Mouse (Mus musculus) fat pad, adult 2 months (tissue): ENCODE data around the gene Ctcfl.
"Not testable (repeated sequence)": the region's sequence is repeated elsewhere in the genome, so short reads cannot be mapped to it uniquely, and the experiment has no call there.

Experiments used
- DNase-seq: peaks from one replicate; pipeline ENCODE4 v3.0.0-alpha.2; 2011; ENCODE audit warnings: low read depth, low spot score; ENCODE audit errors: extremely low read depth

Ctcfl gene

DNA sequence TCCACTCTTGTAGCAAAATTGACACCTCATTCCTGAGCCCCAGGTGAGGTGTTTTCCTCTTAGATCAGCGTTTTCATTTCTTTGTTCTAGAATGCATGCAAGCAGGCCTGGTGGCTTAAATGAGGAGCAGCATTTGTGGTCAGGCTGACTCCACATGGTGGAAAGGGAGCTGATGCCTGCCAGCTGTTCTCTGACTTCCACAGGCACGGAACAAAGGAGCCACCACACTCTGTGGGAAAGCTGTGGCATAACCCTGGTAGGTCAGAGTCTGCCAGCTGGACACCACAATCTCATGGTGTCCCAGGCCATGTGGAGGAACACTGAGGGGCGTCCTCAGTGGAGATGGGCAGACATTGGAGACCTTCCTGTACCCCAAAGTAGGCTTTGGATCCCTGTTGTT lies 26.5 kb upstream of the Ctcfl start:
- no peak for DNase-seq

DNA sequence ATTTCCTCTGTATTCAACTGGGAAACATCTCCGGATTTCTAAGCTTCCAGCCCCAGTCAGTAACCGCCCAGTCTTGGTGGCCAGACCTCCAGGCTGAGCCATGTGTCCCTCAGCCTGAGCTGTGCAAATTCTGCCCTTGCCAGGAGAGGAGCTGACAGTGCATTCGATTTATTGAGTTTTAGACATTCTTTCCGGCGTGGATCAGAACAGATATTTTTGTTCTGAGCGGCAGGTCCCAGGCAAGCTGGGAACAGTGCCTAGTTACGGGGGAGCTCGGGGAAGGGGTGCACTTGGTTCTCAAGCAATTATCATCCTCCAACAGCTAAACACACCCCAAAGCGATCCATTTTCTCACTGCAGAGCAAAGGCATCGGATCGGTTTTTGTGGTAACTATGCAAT lies 24.3 kb upstream of the Ctcfl start:
- DNase-seq: no peak

DNA sequence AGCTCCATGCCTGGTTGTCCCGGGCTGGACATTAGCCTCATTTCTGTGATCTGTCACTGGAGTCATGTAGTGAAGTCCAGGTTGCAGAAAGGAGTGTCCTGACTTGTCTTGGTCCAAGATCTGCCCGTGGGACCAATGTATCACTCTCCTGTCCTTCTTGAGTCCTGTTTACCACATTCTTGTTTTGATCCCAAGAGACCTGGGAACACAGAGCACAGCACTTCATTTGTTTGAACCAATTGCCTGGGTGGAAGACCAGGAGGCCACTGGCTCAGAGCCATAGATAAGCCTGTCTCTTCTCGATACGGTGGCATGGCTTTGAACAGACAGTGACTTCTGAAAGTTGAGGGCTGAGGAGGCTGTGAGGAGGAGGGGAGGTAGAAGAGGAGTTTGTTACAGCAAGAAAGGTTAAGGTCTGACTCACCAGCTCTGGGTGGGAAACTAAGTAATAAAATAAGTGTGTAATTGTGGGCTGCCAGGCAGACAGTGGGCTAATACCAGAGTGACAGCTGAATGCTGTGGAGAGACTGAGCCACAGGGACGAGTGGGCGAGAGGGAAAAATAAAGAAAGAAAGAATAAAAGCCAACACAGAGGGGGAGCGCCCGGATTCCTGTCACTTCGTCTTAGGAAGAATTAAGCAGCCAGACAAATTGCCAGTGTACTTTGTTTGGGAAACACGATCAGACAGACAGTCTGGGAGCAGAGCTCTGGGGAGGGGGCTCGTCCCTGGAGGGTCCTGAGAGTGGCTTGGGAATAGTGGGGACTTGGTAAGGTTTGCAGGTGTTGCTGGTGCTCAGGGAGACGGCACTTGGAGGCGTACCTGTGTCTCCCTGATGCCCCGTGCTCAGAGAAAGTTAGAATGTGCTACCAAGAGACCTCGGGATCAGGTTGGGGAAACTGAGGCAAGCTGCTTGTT lies 19.3 kb upstream of the Ctcfl start:
- no peak for DNase-seq

DNA sequence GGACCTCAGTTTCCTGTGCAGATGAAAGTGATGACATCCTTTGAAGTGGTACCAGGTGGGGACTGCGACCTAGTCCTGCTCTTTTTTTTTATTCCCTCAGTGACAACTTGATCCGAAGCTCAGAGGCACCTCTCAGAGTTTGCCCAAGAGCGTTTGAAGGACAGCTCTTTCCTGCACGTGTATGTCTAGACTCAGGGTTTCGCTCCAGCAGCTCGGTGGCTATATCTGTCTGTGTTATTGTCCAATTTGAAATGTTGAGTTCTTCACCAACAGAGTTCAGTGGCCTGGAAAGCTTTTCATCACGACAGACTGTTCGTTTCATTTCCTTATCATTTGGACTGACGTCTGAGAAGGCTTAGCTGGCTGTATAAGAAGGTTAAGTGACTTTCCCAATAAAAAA lies 15.4 kb upstream of the Ctcfl start:
- DNase-seq: no peak

DNA sequence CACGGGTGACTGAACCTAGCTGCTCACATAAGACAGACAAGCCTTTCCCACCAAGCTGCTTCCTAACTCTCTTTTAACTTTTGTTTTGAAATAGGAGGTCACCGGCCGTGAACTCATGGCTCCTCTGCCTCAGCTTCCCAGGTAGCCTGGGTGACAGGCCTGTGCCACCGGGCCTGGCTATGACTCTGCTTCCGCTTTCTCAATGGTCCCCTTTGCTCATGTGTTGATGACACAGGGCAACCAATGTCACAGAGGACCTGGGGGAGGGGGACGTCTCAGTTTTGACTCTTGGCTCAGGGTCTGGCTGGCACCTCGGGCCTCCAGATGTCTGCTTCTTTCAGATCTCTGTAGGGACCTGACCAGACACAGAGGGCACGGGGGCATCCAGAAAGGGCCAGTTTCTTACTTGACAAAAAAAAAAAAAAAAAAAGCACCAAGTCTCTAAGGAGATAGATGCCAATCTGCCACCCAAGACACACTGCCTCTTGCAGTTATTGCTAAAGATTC lies 13.5 kb upstream of the Ctcfl start:
- no peak for DNase-seq

DNA sequence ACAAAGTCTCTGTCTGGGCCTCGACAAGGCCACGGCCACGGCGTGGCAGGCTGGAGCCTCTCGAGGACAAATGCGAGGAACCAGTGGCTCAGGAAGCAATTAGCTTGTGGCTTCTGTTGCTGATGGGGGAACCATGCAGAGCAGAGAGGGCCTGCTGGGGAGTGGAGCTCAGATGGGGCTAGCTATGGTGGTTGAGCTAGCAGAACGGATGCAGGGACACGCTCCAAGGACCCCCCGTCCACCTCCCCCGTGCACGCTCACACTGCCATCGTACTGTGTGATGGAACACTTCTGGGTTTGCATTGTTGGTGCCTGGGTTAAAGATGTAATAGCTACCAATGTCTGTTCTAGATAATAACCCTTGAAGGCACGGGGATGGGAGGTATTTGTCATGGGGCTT lies 12.9 kb upstream of the Ctcfl start:
- no peak for DNase-seq

DNA sequence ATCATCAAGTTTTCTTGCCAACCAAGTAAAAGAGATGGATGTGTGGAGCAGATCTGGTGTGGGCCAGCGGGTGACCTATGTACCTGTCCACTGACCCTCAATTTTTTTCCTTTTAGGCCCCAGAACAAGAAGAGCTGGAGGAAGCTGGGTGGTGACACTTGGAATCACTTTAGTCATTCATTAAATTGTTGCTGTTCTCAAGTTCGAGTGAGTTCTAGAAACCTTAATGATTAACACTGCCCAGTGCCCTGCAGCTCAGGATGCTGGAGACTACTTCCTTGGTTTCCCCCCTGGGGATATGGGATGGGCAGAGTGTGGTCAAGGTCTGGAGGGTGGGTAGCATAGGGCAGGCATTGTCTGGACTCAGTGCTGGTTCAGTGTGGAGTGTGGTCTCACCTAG lies 9.8 kb upstream of the Ctcfl start:
- DNase-seq: no peak

DNA sequence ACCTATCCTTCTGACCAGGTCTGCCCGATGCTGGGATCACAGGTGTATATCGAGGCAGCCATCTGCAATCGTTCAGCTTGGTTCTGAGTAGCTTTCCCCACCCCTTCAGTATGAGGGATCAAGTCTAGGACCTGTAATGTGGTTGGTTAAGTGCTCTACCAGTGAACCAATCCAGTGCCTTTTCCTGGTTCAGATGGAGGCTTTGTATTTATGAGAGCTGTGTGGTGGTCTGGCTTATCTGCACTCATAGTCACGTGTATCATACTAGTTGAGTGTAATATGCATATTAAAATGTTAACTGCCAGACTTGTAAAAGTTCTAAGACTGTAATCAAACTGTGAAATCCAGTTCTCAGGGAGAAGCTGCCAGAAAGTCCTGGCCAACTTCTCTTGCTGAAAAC lies 7.1 kb upstream of the Ctcfl start:
- no peak for DNase-seq

DNA sequence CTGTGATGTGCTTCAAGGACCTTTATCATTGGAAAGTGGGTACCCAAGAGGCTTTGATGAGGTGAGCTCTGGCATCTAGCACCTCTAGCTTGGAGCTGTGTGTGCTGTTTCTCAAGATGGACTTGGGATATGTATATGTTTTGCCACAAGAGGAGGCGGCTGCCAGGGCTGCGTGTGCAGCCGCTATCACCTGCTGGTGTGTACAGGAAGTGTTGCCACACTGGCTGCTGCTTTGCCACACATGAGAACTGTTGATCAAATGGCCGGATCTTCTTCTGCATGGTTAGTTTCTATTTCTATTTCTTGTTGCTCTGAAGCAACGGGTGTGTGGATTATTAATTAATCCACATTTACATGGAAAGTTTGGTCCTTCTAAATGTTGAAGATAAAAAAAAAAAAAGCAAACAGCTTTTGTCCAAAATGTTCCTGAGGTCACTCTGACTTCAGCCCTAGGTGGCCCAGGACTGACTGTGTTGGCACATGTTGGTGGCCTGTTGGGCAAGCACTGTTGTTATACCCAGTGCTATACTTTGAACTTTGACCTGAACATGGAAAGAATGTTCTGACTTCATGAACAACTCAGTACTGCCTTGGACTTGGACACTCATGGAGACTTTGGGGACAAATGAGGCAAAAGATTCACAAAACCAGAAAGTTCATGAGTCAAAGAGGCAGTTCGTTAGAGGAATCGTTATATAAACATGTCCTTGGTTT lies 4.9 kb upstream of the Ctcfl start:
- DNase-seq: no peak

DNA sequence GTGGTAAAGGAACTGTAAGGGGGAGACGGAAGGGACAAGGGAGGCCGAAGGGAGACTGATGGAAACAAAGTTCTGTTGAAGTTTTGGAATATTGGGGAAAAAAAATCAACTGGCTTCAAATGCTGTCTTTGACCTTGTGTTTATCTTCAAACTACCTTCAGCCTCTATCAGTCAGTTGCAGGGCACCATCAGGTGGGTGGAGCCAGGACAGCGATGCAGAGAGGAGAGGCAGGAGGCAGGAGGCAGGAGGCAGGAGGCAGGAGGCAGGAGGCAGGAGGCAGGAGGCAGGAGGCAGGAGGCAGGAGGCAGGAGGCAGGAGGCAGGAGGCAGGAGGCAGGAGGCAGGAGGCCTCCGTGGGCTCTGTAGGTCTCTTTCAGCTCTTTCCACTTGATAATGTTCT lies 792 bp upstream of the Ctcfl start:
- DNase-seq: not testable (repeated sequence)

DNA sequence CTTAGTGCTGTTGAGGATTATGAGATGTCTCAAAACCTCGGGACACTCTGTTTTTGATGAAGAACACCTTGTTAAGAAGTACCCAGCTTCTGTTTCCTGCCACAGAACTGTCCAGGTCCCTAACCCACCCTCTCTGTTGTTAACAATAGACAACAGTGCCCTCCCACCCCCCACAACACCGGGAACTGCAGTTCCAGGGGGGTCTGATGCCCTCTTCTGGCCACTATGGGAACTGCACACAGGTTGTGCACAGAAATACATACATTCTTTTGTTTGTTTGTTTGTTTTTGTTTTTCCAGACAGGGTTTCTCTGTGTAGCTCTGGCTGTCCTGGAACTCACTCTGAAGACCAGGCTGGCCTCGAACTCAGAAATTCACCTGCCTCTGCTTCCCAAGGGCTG lies 5.5 kb downstream of the Ctcfl start:
- not testable (repeated sequence) for DNase-seq

DNA sequence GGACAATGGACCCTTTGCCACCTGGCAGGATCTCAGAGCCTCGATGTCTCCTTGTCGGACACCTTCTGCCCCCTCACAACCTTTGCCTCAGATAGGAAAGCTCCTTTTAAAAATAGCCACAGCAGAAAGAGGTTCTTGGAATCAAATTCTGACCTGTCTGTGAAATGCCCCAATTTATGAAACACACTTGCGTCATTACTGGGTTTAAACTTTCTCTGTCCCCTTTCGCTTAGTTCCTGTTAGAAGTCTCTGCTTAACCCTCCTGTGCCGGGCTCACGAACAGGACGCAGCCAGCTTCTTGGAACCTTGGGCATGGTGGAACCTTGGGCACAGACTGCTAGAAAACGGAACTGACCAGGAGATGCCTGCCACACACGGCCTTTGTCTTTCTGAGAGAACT lies 8.8 kb downstream of the Ctcfl start:
- DNase-seq: no peak

DNA sequence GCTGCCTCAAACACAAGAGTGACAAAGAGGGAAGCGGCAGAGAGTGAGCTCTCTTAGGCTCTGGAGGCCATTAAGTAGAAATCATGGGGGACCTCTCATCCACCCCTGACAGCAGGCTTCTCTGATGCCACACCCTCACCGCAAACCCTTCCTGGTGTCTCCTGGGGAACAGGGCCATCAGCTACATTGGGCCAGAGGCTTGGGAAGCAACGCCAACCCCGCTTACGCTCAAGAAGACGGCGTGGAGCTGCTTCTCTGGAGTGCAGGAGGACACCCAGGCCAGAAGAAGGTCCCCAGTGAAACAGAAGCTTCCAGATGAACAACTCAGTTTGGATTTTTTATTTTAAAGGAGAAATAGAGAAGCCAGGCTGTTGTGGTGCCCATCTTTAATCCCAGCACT lies 9.8 kb downstream of the Ctcfl start:
- no peak for DNase-seq

DNA sequence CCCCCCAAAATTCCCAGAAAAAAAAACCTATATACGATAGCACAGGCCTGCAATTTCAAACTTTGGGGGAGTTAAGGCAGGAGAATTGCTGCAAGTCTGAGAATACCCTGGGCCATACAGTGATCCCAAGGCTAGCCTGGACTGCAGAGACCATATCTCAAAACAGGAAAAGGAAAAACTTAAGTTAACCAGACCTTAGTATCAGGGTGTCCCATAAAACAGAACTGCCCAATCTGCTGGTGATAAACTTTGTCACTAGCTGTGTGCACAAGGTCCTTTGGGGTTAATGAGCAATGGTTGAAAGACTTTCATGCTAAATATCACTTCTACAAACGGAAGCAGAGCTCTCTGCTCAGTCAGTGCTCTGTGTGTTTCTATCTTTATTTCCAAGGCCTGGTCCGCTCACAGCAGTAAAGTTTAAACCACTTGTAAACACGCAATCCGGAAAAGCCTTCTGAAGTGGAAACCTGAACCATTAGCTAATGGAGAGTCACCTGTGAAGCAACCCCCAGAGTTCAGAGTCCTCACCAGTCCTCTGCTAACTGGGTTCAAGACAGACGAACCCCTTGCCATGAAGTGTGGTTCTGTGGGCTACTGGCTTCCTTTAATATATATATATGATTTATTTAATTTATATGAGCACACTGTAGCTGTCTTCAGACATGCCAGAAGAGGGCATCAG lies 10.7 kb downstream of the Ctcfl start:
- no peak for DNase-seq

DNA sequence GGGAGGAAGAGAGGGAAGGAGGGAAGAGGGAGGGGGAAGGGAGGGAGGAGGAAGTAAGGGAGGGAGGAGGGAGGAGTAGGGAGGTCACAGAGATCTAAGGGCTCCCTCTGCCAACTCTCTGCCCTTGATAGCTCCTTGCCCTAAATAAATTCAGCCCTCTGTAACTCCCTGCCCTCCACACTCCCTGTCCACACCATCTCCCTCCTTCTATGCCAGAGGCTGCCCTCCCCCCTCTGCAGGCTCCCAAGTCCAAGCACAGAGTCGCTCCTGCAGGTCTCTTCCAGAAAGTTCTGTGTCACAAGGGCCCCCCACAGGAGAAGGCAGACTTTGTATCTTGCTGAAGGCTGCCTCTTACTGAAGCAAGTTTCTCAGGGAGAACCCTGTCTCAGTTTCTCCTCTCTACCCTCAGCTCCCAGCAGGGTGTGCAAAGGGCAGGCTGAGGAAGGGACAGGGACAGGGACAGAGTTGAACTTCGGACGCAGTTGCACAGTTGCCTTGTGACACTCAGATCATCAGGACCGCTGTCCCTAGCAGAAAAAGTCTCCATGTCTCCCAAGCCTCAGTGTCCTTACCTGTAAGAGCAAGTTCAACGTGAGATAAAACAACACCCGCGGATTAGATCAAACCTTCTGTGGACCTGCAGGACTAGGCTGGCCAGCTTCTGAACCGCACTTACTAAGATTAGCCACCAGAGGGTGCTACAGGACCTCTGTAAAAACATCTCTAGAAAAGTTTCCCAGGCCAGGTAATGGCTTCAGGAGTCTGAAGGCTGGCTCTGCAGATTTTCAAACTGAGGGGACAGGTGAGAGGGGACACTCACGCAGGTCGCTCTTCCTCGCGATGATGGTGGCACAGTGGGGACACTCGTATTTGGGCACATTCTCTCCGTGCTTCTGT lies 12.2 kb downstream of the Ctcfl start:
- no peak for DNase-seq

DNA sequence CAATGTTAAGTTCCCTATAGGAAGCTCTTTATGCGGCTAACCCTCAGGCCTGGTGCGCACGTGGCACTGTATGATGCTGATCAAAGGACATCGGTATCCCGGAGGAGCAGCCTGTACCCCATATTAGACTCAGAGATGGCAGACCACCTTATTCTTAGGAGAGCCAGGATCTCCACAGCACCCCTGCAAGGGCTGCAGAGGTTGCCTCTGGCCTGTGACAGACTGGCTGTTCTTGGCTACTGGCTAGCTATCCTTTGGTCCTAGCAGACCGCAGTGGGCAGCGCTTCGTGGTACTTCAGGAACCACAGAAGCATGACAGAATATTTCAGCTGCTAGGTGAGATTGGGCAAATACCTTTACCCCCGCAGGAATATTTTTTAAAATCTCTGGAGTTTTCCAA lies 12.9 kb downstream of the Ctcfl start:
- DNase-seq: no peak

DNA sequence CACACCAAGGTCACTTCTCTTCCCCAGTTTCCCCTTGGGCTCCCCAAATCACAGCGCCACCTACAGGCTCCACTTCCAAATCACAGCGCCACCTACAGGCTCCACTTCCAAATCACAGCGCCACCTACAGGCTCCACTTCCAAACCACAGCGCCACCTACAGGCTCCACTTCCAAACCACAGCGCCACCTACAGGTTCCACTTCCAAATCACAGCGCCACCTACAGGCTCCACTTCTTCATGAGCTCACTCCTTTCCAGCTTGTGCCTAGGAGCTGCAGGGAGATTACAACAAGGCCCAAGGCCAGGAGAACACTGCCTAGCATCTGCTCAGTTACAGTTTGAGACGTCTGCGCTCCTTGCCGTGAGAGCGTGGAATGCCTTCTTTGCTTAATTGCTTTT lies 22.0 kb downstream of the Ctcfl start:
- DNase-seq: not testable (repeated sequence)

DNA sequence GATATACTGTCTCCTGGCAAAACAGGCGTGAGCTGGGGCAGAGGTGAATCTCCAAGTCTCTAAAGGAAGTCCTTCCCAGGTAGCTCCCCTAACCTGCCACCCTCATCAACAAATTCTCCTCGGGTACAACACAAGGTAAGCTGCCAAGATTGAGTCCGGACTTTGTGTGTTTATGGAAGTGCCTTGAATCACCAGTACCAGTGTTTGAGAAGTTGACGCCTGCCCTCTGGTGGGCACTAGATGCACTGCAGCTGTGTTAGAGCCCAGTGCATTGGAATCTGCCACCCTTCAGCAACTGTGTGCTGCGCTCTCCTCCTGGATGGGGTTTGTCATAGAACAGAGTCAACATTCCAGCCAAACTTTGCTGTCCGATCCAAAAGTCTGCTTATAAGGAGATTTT lies 29.9 kb downstream of the Ctcfl start:
- DNase-seq: no peak

DNA sequence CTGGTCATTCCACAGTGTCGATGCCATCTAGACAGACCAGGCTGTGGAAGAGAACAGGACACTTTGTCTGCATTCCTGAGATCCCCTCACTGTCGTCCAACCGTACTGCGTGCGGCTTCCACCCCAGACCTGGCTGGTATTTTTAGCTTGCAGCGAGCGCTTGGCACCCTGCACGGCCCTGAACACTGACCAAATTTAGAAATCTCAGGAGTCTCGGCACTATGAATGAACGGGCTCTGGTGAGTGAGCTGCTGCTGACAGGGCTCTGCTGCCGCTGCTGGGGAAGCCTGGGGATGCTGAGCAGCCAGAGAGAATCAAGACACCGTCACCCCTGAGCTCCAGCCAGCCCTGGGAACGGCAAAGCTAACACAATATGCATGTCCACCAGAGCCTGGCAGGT lies 31.9 kb downstream of the Ctcfl start:
- DNase-seq: no peak

DNA sequence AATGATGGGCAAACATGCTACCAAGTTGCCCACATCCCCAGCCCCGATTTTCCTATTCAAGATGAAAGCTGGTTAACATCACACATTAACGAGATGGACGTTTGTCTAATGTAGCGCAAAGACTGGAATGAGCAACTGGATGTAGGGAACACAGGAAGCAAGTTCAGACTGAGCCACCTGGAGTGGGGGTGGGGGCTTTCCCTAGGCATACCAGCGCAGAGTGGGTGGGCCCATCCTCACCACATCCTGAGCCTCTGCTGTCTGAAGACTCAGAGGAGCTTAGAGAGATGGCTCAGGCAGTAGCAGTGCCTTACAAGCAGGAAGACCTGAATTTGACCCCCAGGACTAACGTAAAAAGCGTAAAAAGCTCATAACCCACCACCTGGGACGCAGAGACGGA lies 33.6 kb downstream of the Ctcfl start:
- no peak for DNase-seq

DNA sequence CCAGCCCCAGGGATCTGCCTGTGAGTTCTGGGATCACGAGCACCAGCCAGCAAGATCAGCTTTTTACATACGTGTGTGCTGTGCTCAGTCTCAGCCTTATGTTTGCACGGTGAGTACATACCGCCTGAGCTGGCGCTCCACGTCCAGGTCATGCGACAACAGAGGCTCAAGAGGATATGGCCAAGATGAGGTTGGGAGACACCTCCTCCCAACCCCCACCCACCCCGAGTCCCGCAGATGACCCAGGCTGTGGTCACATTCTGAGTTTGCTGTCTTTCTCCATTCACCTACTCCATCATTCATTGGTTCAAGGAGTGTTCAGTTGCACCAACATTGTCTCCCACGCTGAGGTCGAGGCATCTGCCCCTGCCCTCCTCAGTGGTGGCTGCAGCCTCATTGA lies 34.5 kb downstream of the Ctcfl start:
- no peak for DNase-seq
